Mouse (Mus musculus) lung, embryonic 15.5 days (tissue): ENCODE data around the gene Lce3e. TPM values are rescaled to one million over a fixed set of nuclear protein-coding genes. Genes with fewer than 3 reads are reported as not detected.

Experiments used
- ATAC-seq: fragments of 200-750 bp; cut with Nextera tagmentation; 2 replicates; pipeline ENCODE4 v1.8.0; 2017; ENCODE audit warnings: moderate number of reproducible peaks, borderline replicate concordance; ENCODE audit not compliant: low FRiP score, low TSS enrichment; ENCODE audit errors: extremely low read depth
- H3K27ac ChIP-seq: fragments of 300-500 bp; sonication (generic); 2 replicates; pipeline ENCODE4 v1.5.1; 2015; ENCODE audit warnings: moderate library complexity, mild to moderate bottlenecking, inconsistent platforms
- H3K27me3 ChIP-seq: fragments of 300-500 bp; sonication (generic); 2 replicates; pipeline ENCODE4 v1.6.1; 2015; ENCODE audit warnings: inconsistent platforms
- H3K36me3 ChIP-seq: fragments of 300-500 bp; sonication (generic); 2 replicates; pipeline ENCODE4 v1.6.1; 2015; ENCODE audit warnings: inconsistent platforms
- H3K4me1 ChIP-seq: fragments of 300-500 bp; sonication (generic); 2 replicates; pipeline ENCODE4 v1.6.1; 2015; ENCODE audit warnings: inconsistent platforms
- H3K4me2 ChIP-seq: fragments of 300-500 bp; sonication (generic); 2 replicates; pipeline ENCODE4 v1.6.1; 2015; ENCODE audit warnings: inconsistent platforms, mild to moderate bottlenecking, moderate library complexity
- H3K4me3 ChIP-seq: fragments of 300-500 bp; sonication (generic); 2 replicates; pipeline ENCODE4 v1.5.1; 2015; ENCODE audit warnings: mild to moderate bottlenecking, inconsistent platforms
- H3K9ac ChIP-seq: fragments of 300-500 bp; sonication (generic); 2 replicates; pipeline ENCODE4 v1.6.1; 2015; ENCODE audit warnings: inconsistent platforms
- H3K9me3 ChIP-seq: fragments of 300-500 bp; sonication (generic); 2 replicates; pipeline ENCODE4 v1.6.1; 2016; ENCODE audit warnings: inconsistent platforms
- WGBS: fragments of 180-500 bp; shearing (Covaris S2); methylation state at CpG from one replicate; pipeline ENCODE4 v1.1.7; 2015; 5-methylcytosine and 5-hydroxymethylcytosine counted together
- polyA plus RNA-seq: library from polyadenylated mRNA; unstranded; fragments of >200 nt; fragmentation: Nextera tagmentation; extraction: Ambion mirVana; gene quantifications from 2 replicates; pipeline ENCODE4 v1.2.1, GENCODE M21; 2015

Gene Lce3e
- polyA plus RNA-seq, 1 experiment from 2014 or later = not detected

DNA sequence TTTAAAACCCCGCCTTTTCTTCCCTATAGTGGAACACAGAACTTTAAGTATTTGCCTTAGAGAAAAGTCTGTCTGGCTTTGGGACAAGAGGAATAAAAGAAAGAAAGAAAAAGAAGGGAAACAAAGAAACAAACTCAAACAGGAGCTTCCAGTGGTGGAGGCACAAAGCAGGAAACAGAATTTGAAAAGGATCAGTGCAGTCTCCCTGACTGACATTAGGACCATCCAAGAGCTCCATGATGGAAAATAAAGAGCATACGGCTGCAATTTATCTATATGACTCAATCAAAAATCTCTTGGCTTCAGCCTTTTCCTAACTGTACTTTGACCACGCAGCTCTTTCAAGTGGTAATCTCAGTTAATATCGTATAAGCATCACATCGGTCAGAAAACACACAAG is 48.0 kb downstream of the Lce3e start:
- WGBS = 30% methylated on average over 5 of the region's 5 CpGs
- H3K27ac ChIP-seq = no peak overlapping the region
- peak overlapping the region; percentile 36 for H3K9ac ChIP-seq

DNA sequence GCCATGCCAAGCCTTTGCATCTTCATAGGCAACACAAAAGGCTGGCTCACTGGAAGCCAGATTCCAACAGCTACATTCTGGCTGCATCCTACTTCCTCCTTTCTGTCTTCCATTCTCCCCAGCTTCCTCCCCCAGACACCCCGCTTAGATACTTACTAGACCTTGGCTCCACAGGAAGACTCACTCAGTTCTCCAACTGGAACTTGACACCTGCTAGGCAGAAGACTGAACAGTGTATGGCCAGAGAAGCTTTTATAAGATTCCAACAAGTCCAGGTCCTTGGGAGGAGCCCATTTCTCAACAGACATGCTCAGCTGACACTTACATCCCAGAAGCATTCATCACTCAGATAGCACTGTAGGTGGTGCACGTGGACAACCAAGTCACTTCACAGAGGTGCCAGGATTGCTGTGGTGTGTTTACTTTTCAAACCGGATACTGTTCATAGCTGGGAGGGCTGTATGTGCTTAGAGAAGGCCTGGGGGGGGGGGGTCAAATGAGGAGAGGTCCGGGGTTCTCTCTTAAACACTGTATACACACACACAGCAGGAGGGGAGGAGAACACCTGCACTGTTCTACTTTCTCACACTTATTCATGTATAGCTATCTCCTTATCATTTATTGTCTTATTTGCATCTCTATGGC is 48.7 kb downstream of the Lce3e start, which contains the start of gene Crct1:
Gene Crct1, minus strand, starts transcription at position 228 of the 645 bp plus-strand sequence.
- Histone ChIP-seq H3K9me3 (no peaks in the 10 kb centered on the region), H3K27ac (no peak within 1 kb of the TSS), H3K4me1 (no peaks in the 10 kb centered on the region; the same call in 1 of the 2 replicates), H3K27me3 (no peaks in the 10 kb centered on the region), H3K4me3 (peak within 1 kb of the TSS; percentile 45), H3K9ac (peak within 1 kb of the TSS; percentile 36), H3K4me2 (peak within 1 kb of the TSS; percentile 88), H3K36me3 (no peaks in the 10 kb centered on the region)
- 13% methylated on average over 4 of the region's 4 CpGs for WGBS
- ATAC-seq = no peak

More for the DNA sequence above, 48.0 kb downstream of the Lce3e start:
- Histone ChIP-seq H3K27me3 (no peaks in the 10 kb centered on the region), H3K36me3 (no peaks in the 10 kb centered on the region), H3K4me2 (peak overlapping the region; percentile 88), H3K9me3 (no peaks in the 10 kb centered on the region), H3K4me1 (no peaks in the 10 kb centered on the region; the same call in 1 of the 2 replicates), H3K4me3 (peak overlapping the region; percentile 45)
- ATAC-seq = no peak

Other genes with a start within 250 kb of the Lce3e start
- gene Lce1f, start 246.7 kb upstream of the Lce3e start, polyA plus RNA-seq = not detected in 2 replicates
- not detected in 2 replicates for gene Gm38119, start 228.0 kb upstream of the Lce3e start, polyA plus RNA-seq
- gene Lce1g, start 214.7 kb upstream of the Lce3e start, polyA plus RNA-seq = not detected in 2 replicates
- not detected in 2 replicates for gene Lce1h, start 202.0 kb upstream of the Lce3e start, polyA plus RNA-seq
- not detected in 2 replicates for gene Lce1i, start 188.2 kb upstream of the Lce3e start, polyA plus RNA-seq
- gene Lce1j, start 176.5 kb upstream of the Lce3e start, polyA plus RNA-seq = not detected in 2 replicates
- not detected in 2 replicates for gene Lce1k, start 159.2 kb upstream of the Lce3e start, polyA plus RNA-seq
- not detected in 2 replicates for gene Kprp, start 139.8 kb upstream of the Lce3e start, polyA plus RNA-seq
- gene Lce1l, start 115.8 kb upstream of the Lce3e start, polyA plus RNA-seq = not detected in 2 replicates
- not detected in 2 replicates for gene 2310050C09Rik, start 96.8 kb upstream of the Lce3e start, polyA plus RNA-seq
- gene Lce3a, start 40.8 kb upstream of the Lce3e start, polyA plus RNA-seq = not detected in 2 replicates
- gene Lce3b, start 34.1 kb upstream of the Lce3e start, polyA plus RNA-seq = not detected in 2 replicates
- gene Lce3c, start 22.6 kb upstream of the Lce3e start, polyA plus RNA-seq = not detected in 2 replicates
- gene Lce3d, start 9.7 kb upstream of the Lce3e start, polyA plus RNA-seq = not detected in 2 replicates
- not detected in 2 replicates for gene Lce3f, start 25.2 kb downstream of the Lce3e start, polyA plus RNA-seq
- not detected in 2 replicates for gene Crct1, start 48.6 kb downstream of the Lce3e start, polyA plus RNA-seq
- not detected in 2 replicates for gene Lce1m, start 52.0 kb downstream of the Lce3e start, polyA plus RNA-seq
- not detected in 2 replicates for gene Gm4858, start 101.8 kb downstream of the Lce3e start, polyA plus RNA-seq
- gene Crnn, start 177.7 kb downstream of the Lce3e start, polyA plus RNA-seq = not detected in 2 replicates
- gene Flg2, start 230.2 kb downstream of the Lce3e start, polyA plus RNA-seq = not detected in 2 replicates